ENCODE assay signal across 9 mouse cellular contexts in genomic region chr12:108292957-108293356, GRCm38 (mm10). TPM values are rescaled to one million over a fixed set of nuclear protein-coding genes. Genes with fewer than 3 reads are reported as not detected.
DNase-seq lines count a peak whose midpoint lies in the region; ATAC-seq and TF ChIP-seq lines count a peak whose summit lies in the region.
"Had no signal": no experiment of that assay in that cellular context is flagged by ENCODE, and none has a peak within 500 bp of the region (broad histone marks: within the 10 kb centered on the region; RNA-seq: fewer than 3 reads in every experiment).

No protein-coding gene starts in this region.

- H3K9ac ChIP-seq in hindbrain, postnatal 0 days (replicated peaks; ENCODE audit: low read length): no peak overlapping the region

- H3K27ac ChIP-seq in hindbrain, postnatal 0 days: no peak overlapping the region
- no peak overlapping the region for H3K27ac ChIP-seq in small intestine, adult 2 months (ENCODE audit: insufficient read depth, low read depth, low read length)

- H3K27me3 ChIP-seq in hindbrain, postnatal 0 days (ENCODE audit: insufficient read depth, low read length): no peaks in the 10 kb centered on the region
- H3K27me3 ChIP-seq in small intestine, adult 2 months (ENCODE audit: control insufficient read depth, insufficient read depth, low read length): no peaks in the 10 kb centered on the region

- WGBS in hindbrain, postnatal 0 days: 3% methylated on average over 8 of the region's 8 CpGs
- 3% methylated on average over 8 of the region's 8 CpGs for WGBS in small intestine, adult 2 months

- peak; percentile 95 for TF ChIP-seq CTCF in hindbrain, postnatal 0 days (IDR thresholded peaks at IDR 0.05; ENCODE audit: low read depth)
- peak; percentile 93 for TF ChIP-seq CTCF in small intestine, adult 2 months (IDR thresholded peaks at IDR 0.05; ENCODE audit: extremely low read depth, insufficient read length, insufficient replicate concordance, low read depth, low read length)

- H3K4me1 ChIP-seq in hindbrain, postnatal 0 days (ENCODE audit: insufficient read depth, low read length): peaks cover 7% of the 10 kb centered on the region; the same call in 1 of the 2 replicates
- H3K4me1 ChIP-seq in small intestine, adult 2 months (ENCODE audit: control insufficient read depth, insufficient read depth, insufficient read length, low read length): peaks cover 2% of the 10 kb centered on the region; the same call in 1 of the 2 replicates

- no peaks in the 10 kb centered on the region for H3K36me3 ChIP-seq in hindbrain, postnatal 0 days (ENCODE audit: insufficient read depth, low read length)
- no peaks in the 10 kb centered on the region for H3K36me3 ChIP-seq in small intestine, adult 2 months (ENCODE audit: control insufficient read depth, insufficient read depth, low read length)
- H3K36me3 ChIP-seq: G1E had no signal

- intact Hi-C loops in left cerebral cortex, postnatal 14 days (cut with DNase I): loop anchor here (2.0 kb wide), 1 partner anchor 84 kb away; no protein-coding TSS in a partner anchor

- ATAC-seq in hindbrain, postnatal 0 days: peak; percentile 36
- peak; percentile 88 for ATAC-seq in megakaryocyte progenitor cell, adult 5-6 weeks (replicated peaks; ENCODE audit: poor library complexity)

- H3K9me3 ChIP-seq in hindbrain, postnatal 0 days (ENCODE audit: low read length): no peaks in the 10 kb centered on the region

- TF ChIP-seq POLR2A in small intestine, adult 2 months (IDR thresholded peaks at IDR 0.05; ENCODE audit: low read depth, low read length): no peak

- H3K4me3 ChIP-seq in hindbrain, postnatal 0 days (ENCODE audit: low read length): no peak overlapping the region
- no peak overlapping the region for H3K4me3 ChIP-seq in small intestine, adult 2 months (ENCODE audit: low read depth, low read length)

- no peak overlapping the region for H3K4me2 ChIP-seq in hindbrain, postnatal 0 days (ENCODE audit: low read depth, low read length)

- peak; percentile 76 for DNase-seq in layer of hippocampus, adult 11-12 months (ENCODE audit: low spot score)
- DNase-seq in layer of hippocampus, postnatal 14 days (ENCODE audit: low spot score in 2 of 2): no peak
- peak; percentile 79 for DNase-seq in cerebellum, adult 9-11 months
- peak; percentile 58 to 65 for DNase-seq in frontal cortex, postnatal 25 days (ENCODE audit: low spot score in 2 of 2)
- DNase-seq in hindbrain, postnatal 0 days (ENCODE audit: low spot score): peak; percentile 85
- peak; percentile 73 to 77 for DNase-seq in left cerebral cortex, postnatal 14 days (ENCODE audit: low spot score in 2 of 2)

RNA-seq across cellular contexts. Expression of gene Hhipl1, which starts 13.1 kb away (rescaled TPM):
- total RNA-seq in layer of hippocampus, postnatal 14 days (2021): 1 to 10 TPM; 4.1 to 5.2 TPM
- 10.2 and 10.8 TPM in 2 replicates for total RNA-seq in hindbrain, postnatal 0 days (2014; rRNA removed)
- polyA plus RNA-seq in hindbrain, postnatal 0 days (2015; fragmentation: Nextera tagmentation; extraction: Ambion mirVana): 2.8 and 3.2 TPM in 2 replicates
- total RNA-seq in left cerebral cortex, postnatal 14 days (2021): 1 to 10 TPM; 6.4 to 8.5 TPM
- total RNA-seq in megakaryocyte progenitor cell, adult 5-6 weeks (2015): not detected in 2 replicates
- total RNA-seq in megakaryocyte progenitor cell, adult 5-6 weeks (2017): not detected in 2 replicates
- polyA plus RNA-seq in small intestine, adult 2 months (2012; rRNA removed): 0.76 and 1.1 TPM in 2 replicates
- polyA plus RNA-seq: G1E had no signal

RNA-seq across cellular contexts. Expression of gene Ccdc85c, which starts 17.7 kb away (rescaled TPM):
- 10 to 100 TPM; 55.9 to 57.4 TPM for total RNA-seq in layer of hippocampus, postnatal 14 days (2021)
- 86.3 and 94.7 TPM in 2 replicates for total RNA-seq in hindbrain, postnatal 0 days (2014; rRNA removed)
- 16.9 and 17.0 TPM in 2 replicates for polyA plus RNA-seq in hindbrain, postnatal 0 days (2015; fragmentation: Nextera tagmentation; extraction: Ambion mirVana)
- 10 to 100 TPM; 63.8 to 64.7 TPM for total RNA-seq in left cerebral cortex, postnatal 14 days (2021)
- total RNA-seq in megakaryocyte progenitor cell, adult 5-6 weeks (2015): 0.39 and 0.64 TPM in 2 replicates
- total RNA-seq in megakaryocyte progenitor cell, adult 5-6 weeks (2017): 0.46 and 1.6 TPM in 2 replicates
- 58.8 and 100 TPM in 2 replicates for polyA plus RNA-seq in small intestine, adult 2 months (2012; rRNA removed)
- polyA plus RNA-seq: G1E had no signal

RNA-seq across cellular contexts. Expression of gene Cyp46a1, which starts 41.2 kb away (rescaled TPM):
- total RNA-seq in layer of hippocampus, postnatal 14 days (2021): 100 to 1,000 TPM; 122 to 136 TPM
- 36.3 and 39.8 TPM in 2 replicates for total RNA-seq in hindbrain, postnatal 0 days (2014; rRNA removed)
- polyA plus RNA-seq in hindbrain, postnatal 0 days (2015; fragmentation: Nextera tagmentation; extraction: Ambion mirVana): 46.2 and 49.7 TPM in 2 replicates
- total RNA-seq in left cerebral cortex, postnatal 14 days (2021): 100 to 1,000 TPM; 258 to 270 TPM
- total RNA-seq in megakaryocyte progenitor cell, adult 5-6 weeks (2015): 0.10 and 0.51 TPM in 2 replicates
- total RNA-seq in megakaryocyte progenitor cell, adult 5-6 weeks (2017): not detected in 2 replicates
- 0.51 and 1.2 TPM in 2 replicates for polyA plus RNA-seq in small intestine, adult 2 months (2012; rRNA removed)
- polyA plus RNA-seq: G1E had no signal

Comparison
In these comparisons a context has a peak if more than half of its experiments do, and no peak if none do; other contexts are left out.
1. DNase-seq: peak in layer of hippocampus, adult 11-12 months (single experiment), cerebellum, adult 9-11 months (single experiment), frontal cortex, postnatal 25 days (2 of 2), hindbrain, postnatal 0 days (single experiment) and left cerebral cortex, postnatal 14 days (2 of 2); none in layer of hippocampus, postnatal 14 days (0 of 2).
2. RNA of gene Hhipl1, which starts 13.1 kb away (total RNA-seq): 10.2 to 10.8 TPM in hindbrain, postnatal 0 days, 6.4 to 8.5 TPM in left cerebral cortex, postnatal 14 days and 4.1 to 5.2 TPM in layer of hippocampus, postnatal 14 days; not detected in megakaryocyte progenitor cell, adult 5-6 weeks; every median in the first group is over 4 times any median in the second.
3. RNA of gene Ccdc85c, which starts 17.7 kb away (total RNA-seq): 86.3 to 94.7 TPM in hindbrain, postnatal 0 days, 63.8 to 64.7 TPM in left cerebral cortex, postnatal 14 days and 55.9 to 57.4 TPM in layer of hippocampus, postnatal 14 days; 0.39 to 1.6 TPM in megakaryocyte progenitor cell, adult 5-6 weeks; every median in the first group is over 10 times any median in the second.
4. RNA of gene Cyp46a1, which starts 41.2 kb away (total RNA-seq): 258 to 270 TPM in left cerebral cortex, postnatal 14 days, 122 to 136 TPM in layer of hippocampus, postnatal 14 days and 36.3 to 39.8 TPM in hindbrain, postnatal 0 days; 0.10 to 0.51 TPM in megakaryocyte progenitor cell, adult 5-6 weeks; every median in the first group is over 10 times any median in the second.